Mouse (Mus musculus) embryo, embryonic 11 days (tissue): ENCODE measurements around the gene Spx.

Source experiments
- DNase-seq: peaks from one replicate; pipeline ENCODE4 v3.0.0-alpha.2; 2015

The Spx gene

GRCm38 (mm10) chr6:142412906-142413491, at the start of gene Spx:
TSS of gene Spx (plus strand) at chr6:142413441.
- DNase-seq: no peak

- DNase-seq: no peak
These were observed 47.3 kb upstream of the Spx start for GRCm38 (mm10) chr6:142365742-142366472.

GRCm38 (mm10) chr6:142366473-142367018, 46.7 kb upstream of the Spx start:
- no peak for DNase-seq

GRCm38 (mm10) chr6:142367565-142367964, 45.7 kb upstream of the Spx start:
- no peak for DNase-seq

- DNase-seq: no peak
These were observed 43.7 kb upstream of the Spx start for GRCm38 (mm10) chr6:142369568-142369967.

- no peak for DNase-seq
These were observed 36.2 kb upstream of the Spx start for GRCm38 (mm10) chr6:142377081-142377480.

- DNase-seq: no peak
These were observed 34.5 kb upstream of the Spx start for GRCm38 (mm10) chr6:142378576-142379330.

- no peak for DNase-seq
These were observed 33.3 kb upstream of the Spx start for GRCm38 (mm10) chr6:142379961-142380360.

- no peak for DNase-seq
These were observed 31.6 kb upstream of the Spx start for GRCm38 (mm10) chr6:142381615-142382014.

- DNase-seq: no peak
These were observed 28.7 kb upstream of the Spx start for GRCm38 (mm10) chr6:142384521-142384920.

GRCm38 (mm10) chr6:142386285-142387010, 26.8 kb upstream of the Spx start:
- no peak for DNase-seq

GRCm38 (mm10) chr6:142387011-142387754, 26.1 kb upstream of the Spx start, which contains the start of the genes Recql and Golt1b:
TSS of gene Recql (minus strand) at chr6:142387087.
TSS of gene Golt1b (plus strand) at chr6:142387221.
- peak; percentile 96 for DNase-seq

GRCm38 (mm10) chr6:142387755-142388271, 25.4 kb upstream of the Spx start:
- DNase-seq: no peak

- no peak for DNase-seq
These were observed 24.1 kb upstream of the Spx start for GRCm38 (mm10) chr6:142389101-142389500.

- no peak for DNase-seq
These were observed 20.9 kb upstream of the Spx start for GRCm38 (mm10) chr6:142392312-142392711.

GRCm38 (mm10) chr6:142394669-142395068, 18.6 kb upstream of the Spx start:
- DNase-seq: no peak

- DNase-seq: no peak
These were observed 17.5 kb upstream of the Spx start for GRCm38 (mm10) chr6:142395756-142396155.

GRCm38 (mm10) chr6:142411140-142411539, 2.1 kb upstream of the Spx start:
- no peak for DNase-seq

- no peak for DNase-seq
These were observed 604 bp downstream of the Spx start for GRCm38 (mm10) chr6:142413845-142414244.

- DNase-seq: peak; percentile 31
These were observed 1.4 kb downstream of the Spx start for GRCm38 (mm10) chr6:142414597-142414996.

- DNase-seq: no peak
These were observed 11.7 kb downstream of the Spx start for GRCm38 (mm10) chr6:142424976-142425375.

GRCm38 (mm10) chr6:142429072-142429471, 15.8 kb downstream of the Spx start:
- DNase-seq: no peak
